Mouse (Mus musculus) kidney, postnatal 0 days (tissue): ENCODE measurements around the gene Ubald2. TPM values are rescaled to one million over a fixed set of nuclear protein-coding genes. Genes with fewer than 3 reads are reported as not detected.

Experiments used
- ATAC-seq: fragments of 200-750 bp; cut with Nextera tagmentation; replicated peaks from 2 replicates; pipeline ENCODE4 v1.8.0; 2017; ENCODE audit warnings: low read depth, moderate number of reproducible peaks, moderate TSS enrichment, moderate library complexity; ENCODE audit not compliant: low FRiP score
- DNase-seq: peaks from one replicate; pipeline ENCODE4 v3.0.0-alpha.2; 2016; ENCODE audit warnings: low spot score
- H3K27ac ChIP-seq: fragments of 300-500 bp; sonication (generic); 2 replicates; pipeline ENCODE4 v1.5.1; 2014; ENCODE audit warnings: mild to moderate bottlenecking
- H3K27me3 ChIP-seq: fragments of 300-500 bp; sonication (generic); 2 replicates; pipeline ENCODE4 v1.6.1; 2014; ENCODE audit warnings: low read length, mixed read lengths; ENCODE audit not compliant: insufficient read depth
- H3K36me3 ChIP-seq: fragments of 300-500 bp; sonication (generic); 2 replicates; pipeline ENCODE4 v1.6.1; 2014; ENCODE audit warnings: low read length, mixed read lengths; ENCODE audit not compliant: insufficient read depth
- H3K4me1 ChIP-seq: fragments of 300-500 bp; sonication (generic); replicated peaks from 2 replicates; pipeline ENCODE4 v1.6.1; 2014; ENCODE audit warnings: antibody characterized with exemption, low read length, mixed read lengths; ENCODE audit not compliant: insufficient read depth
- H3K4me2 ChIP-seq: fragments of 300-500 bp; sonication (generic); 2 replicates; pipeline ENCODE4 v1.6.1; 2014; ENCODE audit warnings: mild to moderate bottlenecking, low read length, moderate library complexity, mixed read lengths
- H3K4me3 ChIP-seq: fragments of 300-500 bp; sonication (generic); replicated peaks from 2 replicates; pipeline ENCODE4 v1.5.1; 2014; ENCODE audit warnings: low read depth, low read length
- H3K9ac ChIP-seq: fragments of 300-500 bp; sonication (generic); 2 replicates; pipeline ENCODE4 v1.6.1; 2014; ENCODE audit warnings: low read depth, low read length
- H3K9me3 ChIP-seq: fragments of 300-500 bp; sonication (generic); replicated peaks from 2 replicates; pipeline ENCODE4 v1.6.1; 2016; ENCODE audit warnings: low read length, inconsistent platforms, mixed read lengths
- CTCF ChIP-seq: IDR thresholded peaks from 2 replicates; pipeline ENCODE4 v1.5.1; 2016; ENCODE audit warnings: antibody characterized with exemption, low read depth, mild to moderate bottlenecking, moderate library complexity
- WGBS: fragments of 180-500 bp; shearing (Covaris S2); extraction: QIAGEN DNeasy Blood & Tissue Kit; methylation state at CpG from one replicate; pipeline ENCODE4 v1.1.7; 2014; 5-methylcytosine and 5-hydroxymethylcytosine counted together
- polyA plus RNA-seq: library from polyadenylated mRNA; unstranded; fragments of >200 nt; fragmentation: Nextera tagmentation; extraction: Ambion mirVana; gene quantifications from 2 replicates; pipeline ENCODE4 v1.2.1, GENCODE M21; 2015

The Ubald2 gene
- polyA plus RNA-seq, 1 experiment from 2014 or later = 53.5 TPM

- no peaks in the 10 kb centered on the region for H3K27me3 ChIP-seq
- no peak overlapping the region for H3K9ac ChIP-seq
- ATAC-seq (no peak), DNase-seq (no peak)
- H3K4me2 ChIP-seq = no peak overlapping the region
- no peak overlapping the region for H3K27ac ChIP-seq
- H3K4me1 ChIP-seq = no peaks in the 10 kb centered on the region
- no peak for TF ChIP-seq CTCF
- no peaks in the 10 kb centered on the region for H3K9me3 ChIP-seq
- H3K36me3 ChIP-seq = peaks cover 61% of the 10 kb centered on the region
- 41% methylated on average over 8 of the region's 8 CpGs for WGBS
- H3K4me3 ChIP-seq = no peak overlapping the region
These were observed 45.9 kb downstream of the Ubald2 start for GRCm38 (mm10) chr11:116479832-116480231.

DNA sequence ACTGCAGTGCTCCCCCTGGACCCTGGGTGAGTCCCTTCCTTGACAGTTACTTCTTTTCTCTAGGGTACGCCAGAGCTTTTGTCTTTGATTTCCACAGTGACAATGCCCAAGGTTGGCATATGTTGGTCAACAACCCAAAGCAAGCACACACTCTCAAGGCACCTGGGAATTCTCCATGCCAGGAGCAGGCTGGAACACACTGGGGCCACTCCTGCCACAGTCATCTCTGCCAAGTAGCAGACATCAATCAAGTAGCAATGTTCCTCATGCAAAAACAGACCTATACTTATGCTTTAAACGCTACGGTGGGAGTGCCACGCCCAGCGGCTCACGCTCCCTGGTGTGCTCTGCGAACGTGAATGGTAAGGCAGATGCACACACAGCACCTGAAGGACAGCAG lies 47.1 kb downstream of the Ubald2 start:
- DNase-seq = no peak
- no peak for ATAC-seq
- no peak overlapping the region for H3K27ac ChIP-seq
- no peak overlapping the region for H3K4me3 ChIP-seq
- H3K36me3 ChIP-seq = peaks cover 63% of the 10 kb centered on the region
- no peak overlapping the region for H3K9ac ChIP-seq
- 93% methylated on average over 8 of the region's 8 CpGs for WGBS
- no peak overlapping the region for H3K4me2 ChIP-seq
- H3K27me3 ChIP-seq = no peaks in the 10 kb centered on the region
- no peaks in the 10 kb centered on the region for H3K9me3 ChIP-seq
- no peak for TF ChIP-seq CTCF
- H3K4me1 ChIP-seq = no peaks in the 10 kb centered on the region

DNA sequence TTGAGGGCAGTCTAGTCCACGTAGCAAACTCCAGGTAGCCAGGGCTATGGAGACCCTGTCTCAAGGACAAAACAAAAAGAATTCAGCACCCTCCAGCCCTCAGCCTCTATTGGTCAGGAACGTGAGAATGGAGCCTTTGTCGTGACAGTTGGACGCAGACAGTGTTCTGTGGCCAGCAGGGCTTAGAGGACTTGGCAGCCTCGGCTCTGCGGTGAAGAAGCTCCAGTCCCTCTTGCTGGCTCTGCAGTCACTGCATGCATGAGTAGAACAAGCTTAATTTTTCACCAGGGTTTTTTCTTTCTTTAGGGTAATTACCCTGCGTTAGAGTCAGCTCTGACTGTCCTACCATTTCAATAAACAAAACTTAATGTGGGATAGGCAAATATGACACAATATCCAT lies 47.9 kb downstream of the Ubald2 start:
- WGBS = 77% methylated on average over 7 of the region's 7 CpGs

DNA sequence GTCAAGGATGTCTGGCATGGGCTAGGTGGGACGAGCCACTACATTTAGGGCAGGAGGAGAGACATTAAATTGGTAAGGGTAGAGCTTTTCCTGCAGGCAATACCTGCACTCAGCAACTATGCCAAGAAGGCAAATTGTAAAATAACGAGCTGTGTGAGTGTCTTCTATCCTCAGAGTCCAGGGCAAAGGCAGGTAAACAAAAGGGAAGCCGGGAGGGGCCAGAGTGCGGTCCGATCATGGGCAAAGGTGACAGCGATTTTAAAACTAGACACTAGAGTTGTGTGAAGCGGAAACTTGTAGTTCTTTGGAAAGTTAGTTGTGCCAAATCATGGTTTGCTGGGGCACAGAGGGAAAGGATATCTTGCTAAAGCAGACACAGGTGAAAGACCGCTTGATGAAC lies 50.4 kb downstream of the Ubald2 start:
- H3K9me3 ChIP-seq = no peaks in the 10 kb centered on the region
- no peak overlapping the region for H3K9ac ChIP-seq
- ATAC-seq (no peak), DNase-seq (no peak)
- H3K27ac ChIP-seq = no peak overlapping the region
- TF ChIP-seq CTCF = no peak
- no peak overlapping the region for H3K4me3 ChIP-seq
- no peaks in the 10 kb centered on the region for H3K27me3 ChIP-seq
- no peaks in the 10 kb centered on the region; the same call in 1 of the 2 replicates for H3K4me1 ChIP-seq
- WGBS = 77% methylated on average over 8 of the region's 8 CpGs
- H3K36me3 ChIP-seq = peaks cover 38% of the 10 kb centered on the region
- H3K4me2 ChIP-seq = no peak overlapping the region

More for the DNA sequence above, 47.9 kb downstream of the Ubald2 start:
- ATAC-seq = no peak
- Histone ChIP-seq H3K27me3 (no peaks in the 10 kb centered on the region), H3K4me2 (no peak overlapping the region), H3K36me3 (peaks cover 57% of the 10 kb centered on the region), H3K9ac (no peak overlapping the region), H3K9me3 (no peaks in the 10 kb centered on the region), H3K4me3 (no peak overlapping the region), H3K4me1 (no peaks in the 10 kb centered on the region), H3K27ac (no peak overlapping the region)
- TF ChIP-seq CTCF = no peak
- DNase-seq = no peak

GRCm38 (mm10) chr11:116488207-116488606 lies 54.3 kb downstream of the Ubald2 start:
- DNase-seq (no peak), ATAC-seq (no peak)
- H3K4me2 ChIP-seq = no peak overlapping the region
- peaks cover 19% of the 10 kb centered on the region; the same call in 1 of the 2 replicates for H3K36me3 ChIP-seq
- no peak overlapping the region for H3K27ac ChIP-seq
- no peaks in the 10 kb centered on the region for H3K9me3 ChIP-seq
- H3K4me3 ChIP-seq = no peak overlapping the region
- TF ChIP-seq CTCF = no peak
- no peaks in the 10 kb centered on the region for H3K27me3 ChIP-seq
- H3K9ac ChIP-seq = no peak overlapping the region
- peaks cover 3% of the 10 kb centered on the region for H3K4me1 ChIP-seq

Other genes with a start within 250 kb of the Ubald2 start
- gene Ten1, start 235.2 kb upstream of the Ubald2 start, polyA plus RNA-seq = 44.0 and 47.2 TPM in 2 replicates
- 55.5 and 64.0 TPM in 2 replicates for gene Acox1, start 235.0 kb upstream of the Ubald2 start, polyA plus RNA-seq
- gene Evpl, start 196.0 kb upstream of the Ubald2 start, polyA plus RNA-seq = 3.9 and 4.1 TPM in 2 replicates
- 62.1 and 69.1 TPM in 2 replicates for gene Srp68, start 159.9 kb upstream of the Ubald2 start, polyA plus RNA-seq
- 0.13 and 0.18 TPM in 2 replicates for gene Galr2, start 153.2 kb upstream of the Ubald2 start, polyA plus RNA-seq
- 56.5 and 59.1 TPM in 2 replicates for gene Exoc7, start 126.9 kb upstream of the Ubald2 start, polyA plus RNA-seq
- gene Foxj1, start 98.7 kb upstream of the Ubald2 start, polyA plus RNA-seq = 2.5 TPM in 2 replicates
- 7.4 and 8.1 TPM in 2 replicates for gene Rnf157, start 21.1 kb upstream of the Ubald2 start, polyA plus RNA-seq
- 0.24 and 0.32 TPM in 2 replicates for gene Qrich2, start 32.1 kb downstream of the Ubald2 start, polyA plus RNA-seq
- gene Prpsap1, start 60.1 kb downstream of the Ubald2 start, polyA plus RNA-seq = 150 and 167 TPM in 2 replicates
- 8.0 and 9.0 TPM in 2 replicates for gene Sphk1, start 96.8 kb downstream of the Ubald2 start, polyA plus RNA-seq
- 8.6 and 8.9 TPM in 2 replicates for gene Ube2o, start 147.4 kb downstream of the Ubald2 start, polyA plus RNA-seq
- not detected in 2 replicates for gene Aanat, start 152.3 kb downstream of the Ubald2 start, polyA plus RNA-seq
- 8.8 and 9.0 TPM in 2 replicates for gene Rhbdf2, start 192.9 kb downstream of the Ubald2 start, polyA plus RNA-seq
- 1.3 and 1.4 TPM in 2 replicates for gene Prcd, start 219.4 kb downstream of the Ubald2 start, polyA plus RNA-seq
- 35.2 and 37.5 TPM in 2 replicates for gene Cygb, start 220.2 kb downstream of the Ubald2 start, polyA plus RNA-seq